Mouse (Mus musculus): Measurements from ENCODE around the gene Mlc1. TPM values are rescaled to one million over a fixed set of nuclear protein-coding genes. Genes with fewer than 3 reads are reported as not detected.

Gene Mlc1
- polyA plus RNA-seq, 1 experiment from 2014 or later = 0.13 TPM

- ATAC-seq (ENCODE audit: low FRiP score, low read depth) = no peak
- WGBS = 84% methylated on average over 3 of the region's 3 CpGs
Measured at GRCm38 (mm10) chr15:88979138-88979446, 285 bp upstream of the Mlc1 start.

GRCm38 (mm10) chr15:88972300-88972699 is 6.5 kb downstream of the Mlc1 start:
- Histone ChIP-seq H3K27me3 (no peaks in the 10 kb centered on the region), H3K27ac (no peak overlapping the region), H3K9ac (no peak overlapping the region), H3K4me1 (no peaks in the 10 kb centered on the region), H3K36me3 (no peaks in the 10 kb centered on the region), H3K9me3 (no peaks in the 10 kb centered on the region), H3K4me3 (no peak overlapping the region), H3K4me2 (replicated peaks) (no peak overlapping the region)
- WGBS = 87% methylated on average over 4 of the region's 4 CpGs
- no peak for ATAC-seq (ENCODE audit: low FRiP score, low read depth)

More at GRCm38 (mm10) chr15:88979138-88979446, 285 bp upstream of the Mlc1 start:
- Histone ChIP-seq H3K4me1 (no peaks in the 10 kb centered on the region), H3K9me3 (no peaks in the 10 kb centered on the region), H3K36me3 (no peaks in the 10 kb centered on the region), H3K4me3 (no peak overlapping the region), H3K4me2 (replicated peaks) (no peak overlapping the region), H3K27me3 (no peaks in the 10 kb centered on the region), H3K9ac (no peak overlapping the region), H3K27ac (no peak overlapping the region)

GRCm38 (mm10) chr15:88964070-88964578 is 14.7 kb downstream of the Mlc1 start:
- H3K4me3 ChIP-seq = no peak overlapping the region
- no peak for ATAC-seq (ENCODE audit: low FRiP score, low read depth)
- H3K27me3 ChIP-seq = peaks cover 5% of the 10 kb centered on the region; the same call in 1 of the 2 replicates
- no peaks in the 10 kb centered on the region for H3K9me3 ChIP-seq
- H3K4me1 ChIP-seq = no peaks in the 10 kb centered on the region
- H3K27ac ChIP-seq = no peak overlapping the region
- no peak overlapping the region for H3K9ac ChIP-seq
- no peaks in the 10 kb centered on the region for H3K36me3 ChIP-seq
- 87% methylated on average over 2 of the region's 2 CpGs for WGBS
- no peak overlapping the region for H3K4me2 ChIP-seq (replicated peaks)

- Histone ChIP-seq H3K27ac (no peak overlapping the region), H3K9me3 (no peaks in the 10 kb centered on the region), H3K36me3 (no peaks in the 10 kb centered on the region), H3K4me2 (replicated peaks) (no peak overlapping the region), H3K9ac (no peak overlapping the region), H3K27me3 (peaks cover 40% of the 10 kb centered on the region), H3K4me1 (peaks cover 12% of the 10 kb centered on the region), H3K4me3 (no peak overlapping the region)
- no peak for ATAC-seq (ENCODE audit: low FRiP score, low read depth)
- 78% methylated on average over 4 of the region's 4 CpGs for WGBS
Measured at GRCm38 (mm10) chr15:88957522-88957921, 21.3 kb downstream of the Mlc1 start.

GRCm38 (mm10) chr15:88955342-88955741 is 23.5 kb downstream of the Mlc1 start:
- Histone ChIP-seq H3K4me2 (replicated peaks) (no peak overlapping the region), H3K36me3 (no peaks in the 10 kb centered on the region), H3K4me3 (no peak overlapping the region), H3K9me3 (no peaks in the 10 kb centered on the region), H3K9ac (no peak overlapping the region), H3K27ac (no peak overlapping the region), H3K27me3 (peaks cover 40% of the 10 kb centered on the region), H3K4me1 (peaks cover 12% of the 10 kb centered on the region)
- ATAC-seq (ENCODE audit: low FRiP score, low read depth) = no peak
- 86% methylated on average over 6 of the region's 6 CpGs for WGBS

- Histone ChIP-seq H3K4me3 (peak within 1 kb of the TSS; percentile 46), H3K4me2 (replicated peaks) (peak within 1 kb of the TSS; percentile 83), H3K9ac (peak within 1 kb of the TSS; percentile 43), H3K9me3 (no peaks in the 10 kb centered on the region), H3K27ac (no peak within 1 kb of the TSS), H3K36me3 (no peaks in the 10 kb centered on the region), H3K4me1 (peaks cover 12% of the 10 kb centered on the region), H3K27me3 (peaks cover 38% of the 10 kb centered on the region)
- peak; percentile 64 for ATAC-seq (ENCODE audit: low FRiP score, low read depth)
- 4% methylated on average over 53 of the region's 53 CpGs for WGBS
Measured at GRCm38 (mm10) chr15:88954368-88955072, 24.3 kb downstream of the Mlc1 start, which contains the start of gene Ttll8. Gene Ttll8 (minus strand): TSS chr15:88954418.

GRCm38 (mm10) chr15:88951246-88951645 is 27.6 kb downstream of the Mlc1 start:
- WGBS = 68% methylated on average over 4 of the region's 4 CpGs
- peaks cover 9% of the 10 kb centered on the region for H3K4me1 ChIP-seq

GRCm38 (mm10) chr15:88946851-88947250 is 32.0 kb downstream of the Mlc1 start:
- Histone ChIP-seq H3K36me3 (no peaks in the 10 kb centered on the region), H3K27ac (no peak overlapping the region), H3K9ac (no peak overlapping the region), H3K4me1 (no peaks in the 10 kb centered on the region), H3K9me3 (0 out of 2 replicates have a peak, but pooled peaks cover 3% of the 10 kb centered on the region), H3K27me3 (no peaks in the 10 kb centered on the region), H3K4me2 (replicated peaks) (no peak overlapping the region), H3K4me3 (no peak overlapping the region)
- WGBS = 27% methylated on average over 6 of the region's 6 CpGs
- no peak for ATAC-seq (ENCODE audit: low FRiP score, low read depth)

More at GRCm38 (mm10) chr15:88951246-88951645, 27.6 kb downstream of the Mlc1 start:
- Histone ChIP-seq H3K9me3 (no peaks in the 10 kb centered on the region), H3K36me3 (no peaks in the 10 kb centered on the region), H3K9ac (no peak overlapping the region), H3K27me3 (peaks cover 35% of the 10 kb centered on the region), H3K4me3 (no peak overlapping the region), H3K4me2 (replicated peaks) (no peak overlapping the region), H3K27ac (no peak overlapping the region)
- no peak for ATAC-seq (ENCODE audit: low FRiP score, low read depth)

GRCm38 (mm10) chr15:88943896-88944551 is 34.8 kb downstream of the Mlc1 start:
- no peak overlapping the region for H3K4me2 ChIP-seq (replicated peaks)
- no peak overlapping the region for H3K27ac ChIP-seq
- 0 out of 2 replicates have a peak, but pooled peaks cover 3% of the 10 kb centered on the region for H3K9me3 ChIP-seq
- H3K36me3 ChIP-seq = no peaks in the 10 kb centered on the region
- no peak overlapping the region for H3K4me3 ChIP-seq
- H3K27me3 ChIP-seq = no peaks in the 10 kb centered on the region
- H3K4me1 ChIP-seq = no peaks in the 10 kb centered on the region
- 76% methylated on average over 5 of the region's 5 CpGs for WGBS
- no peak overlapping the region for H3K9ac ChIP-seq
- ATAC-seq (ENCODE audit: low FRiP score, low read depth) = no peak

- Histone ChIP-seq H3K27me3 (no peaks in the 10 kb centered on the region), H3K9me3 (0 out of 2 replicates have a peak, but pooled peaks cover 3% of the 10 kb centered on the region), H3K36me3 (no peaks in the 10 kb centered on the region), H3K4me1 (no peaks in the 10 kb centered on the region), H3K4me3 (no peak overlapping the region), H3K27ac (no peak overlapping the region), H3K4me2 (replicated peaks) (no peak overlapping the region), H3K9ac (no peak overlapping the region)
- 74% methylated on average over 5 of the region's 5 CpGs for WGBS
- no peak for ATAC-seq (ENCODE audit: low FRiP score, low read depth)
Measured at GRCm38 (mm10) chr15:88942783-88943182, 36.0 kb downstream of the Mlc1 start.

GRCm38 (mm10) chr15:88937291-88937650 is 41.5 kb downstream of the Mlc1 start:
- no peaks in the 10 kb centered on the region for H3K9me3 ChIP-seq
- WGBS = 72% methylated on average over 2 of the region's 2 CpGs
- H3K36me3 ChIP-seq = no peaks in the 10 kb centered on the region
- ATAC-seq (ENCODE audit: low FRiP score, low read depth) = no peak
- H3K9ac ChIP-seq = no peak overlapping the region
- no peaks in the 10 kb centered on the region for H3K4me1 ChIP-seq
- H3K27ac ChIP-seq = no peak overlapping the region
- H3K4me3 ChIP-seq = no peak overlapping the region
- H3K27me3 ChIP-seq = no peaks in the 10 kb centered on the region
- H3K4me2 ChIP-seq (replicated peaks) = no peak overlapping the region

GRCm38 (mm10) chr15:88936619-88937290 is 42.1 kb downstream of the Mlc1 start:
- Histone ChIP-seq H3K27me3 (no peaks in the 10 kb centered on the region), H3K4me1 (no peaks in the 10 kb centered on the region), H3K4me3 (no peak overlapping the region), H3K36me3 (no peaks in the 10 kb centered on the region), H3K4me2 (replicated peaks) (no peak overlapping the region), H3K9ac (no peak overlapping the region), H3K9me3 (no peaks in the 10 kb centered on the region), H3K27ac (no peak overlapping the region)
- 68% methylated on average over 6 of the region's 6 CpGs for WGBS
- ATAC-seq (ENCODE audit: low FRiP score, low read depth) = no peak
